Mouse (Mus musculus) B cell, adult 62 days (primary cell): ENCODE data around the gene Chil4. TPM values are rescaled to one million over a fixed set of nuclear protein-coding genes. Genes with fewer than 3 reads are reported as not detected.

Experiments
- total RNA-seq: library from RNA; stranded (reverse); gene quantifications from 4 replicates; pipeline ENCODE4 v1.2.4, GENCODE M21; 2023

Gene Chil4
- not detected in 4 replicates for total RNA-seq

GRCm38 (mm10) chr3:106219407-106219806, at the start of gene Chil4:
TSS of gene Chil4 (minus strand) at chr3:106219507.

GRCm38 (mm10) chr3:106167464-106167863, 51.8 kb downstream of the Chil4 start, which contains the start of gene Chil3:
TSS of gene Chil3 (minus strand) at chr3:106167564.

Other genes with a start within 250 kb of the Chil4 start
- 2.4 to 4.5 TPM (median 3.5 TPM) in 4 replicates for gene Ovgp1, start 245.8 kb downstream of the Chil4 start, total RNA-seq
- gene Pifo, start 204.9 kb downstream of the Chil4 start, total RNA-seq: 1.1 to 2.5 TPM (median 1.6 TPM) in 4 replicates
- not detected in 4 replicates for gene Chil5, start 186.7 kb downstream of the Chil4 start, total RNA-seq
- not detected in 4 replicates for gene Chia1, start 106.3 kb downstream of the Chil4 start, total RNA-seq
- gene Chil3, start 51.9 kb downstream of the Chil4 start, total RNA-seq: 0.60 to 1.3 TPM (median 0.89 TPM) in 4 replicates
- 1.6 to 2.9 TPM (median 2.1 TPM) in 4 replicates for gene Chil6, start 186.7 kb upstream of the Chil4 start, total RNA-seq